Mouse (Mus musculus) heart, embryonic 13.5 days (tissue): ENCODE results near the gene Ldlrad3. TPM values are rescaled to one million over a fixed set of nuclear protein-coding genes. Genes with fewer than 3 reads are reported as not detected.

ENCODE experiments used
- ATAC-seq: fragments of 200-750 bp; cut with Nextera tagmentation; 2 replicates; pipeline ENCODE4 v1.8.0; 2017; ENCODE audit warnings: moderate TSS enrichment; ENCODE audit not compliant: insufficient number of reproducible peaks, low FRiP score, low TSS enrichment; ENCODE audit errors: extremely low read depth
- H3K27ac ChIP-seq: fragments of 300-500 bp; sonication (generic); replicated peaks from 2 replicates; pipeline ENCODE4 v1.5.1; 2015; ENCODE audit warnings: moderate library complexity, mild to moderate bottlenecking, inconsistent platforms
- H3K27me3 ChIP-seq: fragments of 300-500 bp; sonication (generic); replicated peaks from 2 replicates; pipeline ENCODE4 v1.6.1; 2015; ENCODE audit warnings: mild to moderate bottlenecking, inconsistent platforms
- H3K36me3 ChIP-seq: fragments of 300-500 bp; sonication (generic); 2 replicates; pipeline ENCODE4 v1.6.1; 2015; ENCODE audit warnings: mild to moderate bottlenecking, inconsistent platforms
- H3K4me1 ChIP-seq: fragments of 300-500 bp; sonication (generic); 2 replicates; pipeline ENCODE4 v1.6.1; 2015; ENCODE audit warnings: inconsistent platforms
- H3K4me2 ChIP-seq: fragments of 300-500 bp; sonication (generic); 2 replicates; pipeline ENCODE4 v1.6.1; 2015; ENCODE audit warnings: inconsistent platforms, mild to moderate bottlenecking, moderate library complexity
- H3K4me3 ChIP-seq: fragments of 300-500 bp; sonication (generic); 2 replicates; pipeline ENCODE4 v1.5.1; 2015; ENCODE audit warnings: moderate library complexity, mild to moderate bottlenecking, inconsistent platforms
- H3K9ac ChIP-seq: fragments of 300-500 bp; sonication (generic); 2 replicates; pipeline ENCODE4 v1.6.1; 2015; ENCODE audit warnings: inconsistent platforms, mild to moderate bottlenecking, moderate library complexity
- H3K9me3 ChIP-seq: fragments of 300-500 bp; sonication (generic); 2 replicates; pipeline ENCODE4 v1.6.1; 2016; ENCODE audit warnings: inconsistent platforms
- WGBS: fragments of 180-500 bp; shearing (Covaris S2); methylation state at CpG from one replicate; pipeline ENCODE4 v1.1.7; 2015; ENCODE audit warnings: mixed read lengths; 5-methylcytosine and 5-hydroxymethylcytosine counted together
- polyA plus RNA-seq: library from polyadenylated mRNA; unstranded; fragments of >200 nt; fragmentation: Nextera tagmentation; extraction: Ambion mirVana; gene quantifications from 2 replicates; pipeline ENCODE4 v1.2.1, GENCODE M21; 2015

Gene Ldlrad3
- polyA plus RNA-seq, 1 experiment from 2014 or later: 16.3 TPM

- H3K4me2 ChIP-seq: no peak overlapping the region
- no peak overlapping the region for H3K27ac ChIP-seq
- no peak for ATAC-seq
- H3K9me3 ChIP-seq: no peaks in the 10 kb centered on the region
- no peak overlapping the region for H3K4me3 ChIP-seq
- no peaks in the 10 kb centered on the region for H3K27me3 ChIP-seq
- no peak overlapping the region for H3K9ac ChIP-seq
- WGBS: 82% methylated on average over 14 of the region's 14 CpGs
- no peaks in the 10 kb centered on the region for H3K36me3 ChIP-seq
- 0 out of 2 replicates have a peak, but pooled peaks cover 3% of the 10 kb centered on the region for H3K4me1 ChIP-seq
Observed at GRCm38 (mm10) chr2:102142654-102143271, 43.4 kb downstream of the Ldlrad3 start.

GRCm38 (mm10) chr2:102142197-102142623 lies 44.0 kb downstream of the Ldlrad3 start:
- 66% methylated on average over 4 of the region's 4 CpGs for WGBS
- no peak overlapping the region for H3K4me2 ChIP-seq
- H3K27ac ChIP-seq: no peak overlapping the region
- H3K36me3 ChIP-seq: no peaks in the 10 kb centered on the region
- H3K4me1 ChIP-seq: 0 out of 2 replicates have a peak, but pooled peaks cover 4% of the 10 kb centered on the region
- ATAC-seq: no peak
- no peaks in the 10 kb centered on the region for H3K9me3 ChIP-seq
- no peak overlapping the region for H3K9ac ChIP-seq
- no peaks in the 10 kb centered on the region for H3K27me3 ChIP-seq
- no peak overlapping the region for H3K4me3 ChIP-seq

- H3K27me3 ChIP-seq: no peaks in the 10 kb centered on the region
- no peak overlapping the region for H3K4me2 ChIP-seq
- WGBS: 75% methylated on average over 2 of the region's 2 CpGs
- H3K4me1 ChIP-seq: 0 out of 2 replicates have a peak, but pooled peaks cover 4% of the 10 kb centered on the region
- no peaks in the 10 kb centered on the region for H3K9me3 ChIP-seq
- H3K4me3 ChIP-seq: no peak overlapping the region
- H3K9ac ChIP-seq: no peak overlapping the region
- no peak overlapping the region for H3K27ac ChIP-seq
- no peak for ATAC-seq
- H3K36me3 ChIP-seq: no peaks in the 10 kb centered on the region
Observed at GRCm38 (mm10) chr2:102141199-102141598, 45.0 kb downstream of the Ldlrad3 start.

GRCm38 (mm10) chr2:102137922-102138321 lies 48.3 kb downstream of the Ldlrad3 start:
- H3K27me3 ChIP-seq: no peaks in the 10 kb centered on the region
- no peak overlapping the region for H3K4me3 ChIP-seq
- no peaks in the 10 kb centered on the region for H3K36me3 ChIP-seq
- no peak overlapping the region for H3K27ac ChIP-seq
- no peak overlapping the region for H3K9ac ChIP-seq
- H3K4me1 ChIP-seq: 0 out of 2 replicates have a peak, but pooled peaks cover 9% of the 10 kb centered on the region
- 52% methylated on average over 6 of the region's 6 CpGs for WGBS
- no peak for ATAC-seq
- H3K9me3 ChIP-seq: no peaks in the 10 kb centered on the region
- no peak overlapping the region for H3K4me2 ChIP-seq

- Histone ChIP-seq H3K36me3 (no peaks in the 10 kb centered on the region), H3K27ac (no peak overlapping the region), H3K4me1 (0 out of 2 replicates have a peak, but pooled peaks cover 14% of the 10 kb centered on the region), H3K27me3 (no peaks in the 10 kb centered on the region), H3K4me2 (no peak overlapping the region), H3K4me3 (no peak overlapping the region), H3K9ac (no peak overlapping the region), H3K9me3 (no peaks in the 10 kb centered on the region)
- ATAC-seq: no peak
- 80% methylated on average over 3 of the region's 3 CpGs for WGBS
Observed at GRCm38 (mm10) chr2:102136184-102136583, 50.0 kb downstream of the Ldlrad3 start.

- WGBS: 76% methylated on average over 9 of the region's 9 CpGs
- Histone ChIP-seq H3K9ac (no peak overlapping the region), H3K4me3 (no peak overlapping the region), H3K36me3 (no peaks in the 10 kb centered on the region), H3K4me1 (0 out of 2 replicates have a peak, but pooled peaks cover 17% of the 10 kb centered on the region), H3K4me2 (no peak overlapping the region), H3K27me3 (no peaks in the 10 kb centered on the region), H3K9me3 (no peaks in the 10 kb centered on the region), H3K27ac (no peak overlapping the region)
- ATAC-seq: no peak
Observed at GRCm38 (mm10) chr2:102134510-102135262, 51.5 kb downstream of the Ldlrad3 start.

- Histone ChIP-seq H3K27me3 (no peaks in the 10 kb centered on the region), H3K9me3 (no peaks in the 10 kb centered on the region), H3K4me1 (peaks cover 29% of the 10 kb centered on the region), H3K36me3 (no peaks in the 10 kb centered on the region), H3K27ac (no peak overlapping the region), H3K9ac (no peak overlapping the region), H3K4me2 (no peak overlapping the region), H3K4me3 (no peak overlapping the region)
- WGBS: 50% methylated on average over 10 of the region's 10 CpGs
- no peak for ATAC-seq
Observed at GRCm38 (mm10) chr2:102132945-102133558, 53.1 kb downstream of the Ldlrad3 start.

GRCm38 (mm10) chr2:102130198-102130845 lies 55.9 kb downstream of the Ldlrad3 start:
- H3K9ac ChIP-seq: no peak overlapping the region
- H3K9me3 ChIP-seq: no peaks in the 10 kb centered on the region
- H3K27ac ChIP-seq: no peak overlapping the region
- no peak overlapping the region for H3K4me3 ChIP-seq
- peaks cover 35% of the 10 kb centered on the region for H3K4me1 ChIP-seq
- 83% methylated on average over 8 of the region's 8 CpGs for WGBS
- H3K27me3 ChIP-seq: no peaks in the 10 kb centered on the region
- H3K36me3 ChIP-seq: no peaks in the 10 kb centered on the region
- H3K4me2 ChIP-seq: no peak overlapping the region
- ATAC-seq: no peak

GRCm38 (mm10) chr2:102129235-102129634 lies 57.0 kb downstream of the Ldlrad3 start:
- WGBS: 81% methylated on average over 4 of the region's 4 CpGs
- H3K4me2 ChIP-seq: no peak overlapping the region
- H3K9me3 ChIP-seq: no peaks in the 10 kb centered on the region
- no peaks in the 10 kb centered on the region for H3K36me3 ChIP-seq
- no peaks in the 10 kb centered on the region for H3K27me3 ChIP-seq
- H3K9ac ChIP-seq: no peak overlapping the region
- ATAC-seq: no peak
- peaks cover 45% of the 10 kb centered on the region for H3K4me1 ChIP-seq
- no peak overlapping the region for H3K27ac ChIP-seq
- no peak overlapping the region for H3K4me3 ChIP-seq

GRCm38 (mm10) chr2:102128500-102129030 lies 57.6 kb downstream of the Ldlrad3 start:
- Histone ChIP-seq H3K36me3 (no peaks in the 10 kb centered on the region), H3K9me3 (no peaks in the 10 kb centered on the region), H3K4me1 (peaks cover 51% of the 10 kb centered on the region), H3K27me3 (no peaks in the 10 kb centered on the region), H3K27ac (peak overlapping the region; percentile 36; the same call in 1 of the 2 replicates), H3K4me3 (no peak overlapping the region), H3K4me2 (no peak overlapping the region), H3K9ac (0 out of 2 replicates have a peak overlapping the region, but pooled peaks have one; percentile 40)
- WGBS: 63% methylated on average over 14 of the region's 14 CpGs
- no peak for ATAC-seq
